Mouse (Mus musculus) cortical plate, adult 2 months (tissue): ENCODE results near the gene Cdk4.

Source experiments
- CTCF ChIP-seq: fragments of 200-500 bp; IDR thresholded peaks from 2 replicates; pipeline ENCODE4 v1.5.1; 2011; ENCODE audit warnings: mild to moderate bottlenecking, control low read depth, low read length; ENCODE audit not compliant: insufficient read depth; ENCODE audit errors: extremely low read depth
- POLR2A ChIP-seq: fragments of 200-500 bp; IDR thresholded peaks from 2 replicates; pipeline ENCODE4 v1.6.1; 2011; ENCODE audit warnings: mild to moderate bottlenecking, low read length, control low read depth; ENCODE audit not compliant: insufficient read depth; ENCODE audit errors: extremely low read depth

DNA sequence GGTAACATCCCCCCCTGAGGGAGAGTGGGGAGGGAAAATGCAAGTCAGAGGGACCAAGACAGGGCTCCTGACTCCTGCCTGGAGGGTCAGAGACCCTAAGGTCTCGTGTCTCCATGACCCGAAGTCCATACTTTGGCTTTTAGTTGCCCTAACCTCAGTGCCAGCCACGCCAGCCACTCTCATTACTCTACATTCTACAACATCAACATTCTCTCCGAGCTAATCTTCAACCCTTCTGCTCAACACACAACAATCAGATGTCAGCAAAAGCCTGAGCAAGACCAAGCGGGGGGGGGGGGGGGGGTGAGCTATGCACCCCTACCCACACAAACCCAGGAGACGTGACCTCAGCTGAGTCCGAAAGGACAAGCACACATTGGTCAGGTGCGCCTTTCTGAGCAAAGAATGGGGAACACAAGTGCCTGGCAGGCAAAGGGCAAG lies 30.0 kb upstream of the Cdk4 start:
- TF ChIP-seq CTCF (no peak), POLR2A (no peak)
